Mouse (Mus musculus) kidney, embryonic 15.5 days (tissue): ENCODE measurements around the gene Cenpp. TPM values are rescaled to one million over a fixed set of nuclear protein-coding genes. Genes with fewer than 3 reads are reported as not detected.
A peak's percentile ranks its signal among the peaks of the same experiment; 100 is the strongest.

ENCODE experiments used
- ATAC-seq: fragments of 200-750 bp; cut with Nextera tagmentation; replicated peaks from 2 replicates; pipeline ENCODE4 v1.8.0; 2017; ENCODE audit warnings: moderate TSS enrichment; ENCODE audit not compliant: low FRiP score
- H3K27ac ChIP-seq: fragments of 300-500 bp; sonication (generic); 2 replicates; pipeline ENCODE4 v1.5.1; 2015; ENCODE audit warnings: mild to moderate bottlenecking, inconsistent platforms
- H3K27me3 ChIP-seq: fragments of 300-500 bp; sonication (generic); 2 replicates; pipeline ENCODE4 v1.6.1; 2015; ENCODE audit warnings: inconsistent platforms
- H3K36me3 ChIP-seq: fragments of 300-500 bp; sonication (generic); 2 replicates; pipeline ENCODE4 v1.6.1; 2015; ENCODE audit warnings: inconsistent platforms
- H3K4me1 ChIP-seq: fragments of 300-500 bp; sonication (generic); 2 replicates; pipeline ENCODE4 v1.6.1; 2015; ENCODE audit warnings: inconsistent platforms
- H3K4me2 ChIP-seq: fragments of 300-500 bp; sonication (generic); 2 replicates; pipeline ENCODE4 v1.6.1; 2015; ENCODE audit warnings: moderate library complexity, mild to moderate bottlenecking, inconsistent platforms
- H3K4me3 ChIP-seq: fragments of 300-500 bp; sonication (generic); replicated peaks from 2 replicates; pipeline ENCODE4 v1.5.1; 2015; ENCODE audit warnings: mild to moderate bottlenecking, inconsistent platforms
- H3K9ac ChIP-seq: fragments of 300-500 bp; sonication (generic); 2 replicates; pipeline ENCODE4 v1.6.1; 2015; ENCODE audit warnings: mild to moderate bottlenecking, inconsistent platforms
- H3K9me3 ChIP-seq: fragments of 300-500 bp; sonication (generic); replicated peaks from 2 replicates; pipeline ENCODE4 v1.6.1; 2016; ENCODE audit warnings: inconsistent platforms
- WGBS: fragments of 180-500 bp; shearing (Covaris S2); methylation state at CpG from one replicate; pipeline ENCODE4 v1.1.7; 2015; ENCODE audit warnings: mixed read lengths; 5-methylcytosine and 5-hydroxymethylcytosine counted together
- polyA plus RNA-seq: library from polyadenylated mRNA; unstranded; fragments of >200 nt; fragmentation: Nextera tagmentation; extraction: Ambion mirVana; gene quantifications from 2 replicates; pipeline ENCODE4 v1.2.1, GENCODE M21; 2015

The Cenpp gene
- polyA plus RNA-seq, result 28.0 and 30.0 TPM in 2 replicates

GRCm38 (mm10) chr13:49652481-49653179 lies at the start of gene Cenpp, which contains the start of gene Nol8:
Gene Cenpp (minus strand): TSS chr13:49652785.
Gene Nol8 (plus strand): TSS chr13:49653078.
- Histone ChIP-seq H3K27ac (peak within 1 kb of the TSS; percentile 81), H3K36me3 (peaks cover 16% of the 10 kb centered on the region; the same call in 1 of the 2 replicates), H3K9me3 (no peaks in the 10 kb centered on the region), H3K4me1 (peaks cover 22% of the 10 kb centered on the region), H3K4me3 (peak within 1 kb of the TSS; percentile 91), H3K9ac (peak within 1 kb of the TSS; percentile 69), H3K27me3 (no peaks in the 10 kb centered on the region), H3K4me2 (peak within 1 kb of the TSS; percentile 87)
- ATAC-seq, result peak; percentile 99
- under 1% methylated on average over 68 of the region's 68 CpGs for WGBS

- no peak overlapping the region for H3K4me3 ChIP-seq
- no peaks in the 10 kb centered on the region for H3K27me3 ChIP-seq
- H3K36me3 ChIP-seq, result peaks cover 62% of the 10 kb centered on the region
- no peak overlapping the region for H3K9ac ChIP-seq
- no peak overlapping the region for H3K4me2 ChIP-seq
- H3K9me3 ChIP-seq, result no peaks in the 10 kb centered on the region
- no peak overlapping the region for H3K27ac ChIP-seq
- no peak for ATAC-seq
- no peaks in the 10 kb centered on the region for H3K4me1 ChIP-seq
- 98% methylated on average over 5 of the region's 5 CpGs for whole genome bisulfite sequencing
These were observed 38.5 kb upstream of the Cenpp start for GRCm38 (mm10) chr13:49691056-49691455.

- H3K9me3 ChIP-seq, result no peaks in the 10 kb centered on the region
- no peak overlapping the region for H3K9ac ChIP-seq
- H3K27me3 ChIP-seq, result no peaks in the 10 kb centered on the region
- H3K4me3 ChIP-seq, result no peak overlapping the region
- peaks cover 18% of the 10 kb centered on the region for H3K4me1 ChIP-seq
- no peak overlapping the region for H3K27ac ChIP-seq
- H3K4me2 ChIP-seq, result no peak overlapping the region
- peaks cover 26% of the 10 kb centered on the region for H3K36me3 ChIP-seq
- 79% methylated on average over 4 of the region's 4 CpGs for WGBS
- ATAC-seq, result no peak
These were observed 31.7 kb upstream of the Cenpp start for GRCm38 (mm10) chr13:49684266-49684665.

- Histone ChIP-seq H3K36me3 (peaks cover 20% of the 10 kb centered on the region), H3K9ac (peak overlapping the region; percentile 88), H3K27ac (peak overlapping the region; percentile 84), H3K4me3 (peak overlapping the region; percentile 94), H3K4me1 (peaks cover 18% of the 10 kb centered on the region), H3K9me3 (no peaks in the 10 kb centered on the region), H3K4me2 (peak overlapping the region; percentile 84), H3K27me3 (no peaks in the 10 kb centered on the region)
- ATAC-seq, result peak; percentile 3; the same call in 1 of the 2 replicates
- 1% methylated on average over 20 of the region's 20 CpGs for WGBS
These were observed 29.8 kb upstream of the Cenpp start for GRCm38 (mm10) chr13:49682233-49682846.

GRCm38 (mm10) chr13:49681351-49682232 lies 29.0 kb upstream of the Cenpp start, which contains the start of gene Iars:
Gene Iars (plus strand): TSS chr13:49682100.
- peak within 1 kb of the TSS; percentile 84 for H3K27ac ChIP-seq
- no peaks in the 10 kb centered on the region for H3K27me3 ChIP-seq
- no peaks in the 10 kb centered on the region for H3K9me3 ChIP-seq
- H3K36me3 ChIP-seq, result peaks cover 24% of the 10 kb centered on the region
- ATAC-seq, result peak; percentile 100
- peak within 1 kb of the TSS; percentile 84 for H3K4me2 ChIP-seq
- WGBS, result 5% methylated on average over 26 of the region's 26 CpGs
- H3K4me1 ChIP-seq, result peaks cover 18% of the 10 kb centered on the region
- H3K4me3 ChIP-seq, result peak within 1 kb of the TSS; percentile 94
- peak within 1 kb of the TSS; percentile 88 for H3K9ac ChIP-seq

GRCm38 (mm10) chr13:49677793-49678192 lies 25.2 kb upstream of the Cenpp start:
- 84% methylated on average over 2 of the region's 2 CpGs for WGBS

GRCm38 (mm10) chr13:49653180-49653541 lies 576 bp upstream of the Cenpp start:
- ATAC-seq, result peak; percentile 85
- WGBS, result under 1% methylated on average over 16 of the region's 16 CpGs
- Histone ChIP-seq H3K4me3 (peak overlapping the region; percentile 91), H3K27me3 (no peaks in the 10 kb centered on the region), H3K4me2 (peak overlapping the region; percentile 87), H3K4me1 (peaks cover 22% of the 10 kb centered on the region), H3K27ac (peak overlapping the region; percentile 81), H3K9me3 (no peaks in the 10 kb centered on the region), H3K36me3 (peaks cover 14% of the 10 kb centered on the region; the same call in 1 of the 2 replicates), H3K9ac (peak overlapping the region; percentile 54)

More at GRCm38 (mm10) chr13:49677793-49678192, 25.2 kb upstream of the Cenpp start:
- no peak for ATAC-seq
- peaks cover 9% of the 10 kb centered on the region for H3K4me1 ChIP-seq
- peaks cover 55% of the 10 kb centered on the region for H3K36me3 ChIP-seq
- H3K27ac ChIP-seq, result no peak overlapping the region
- H3K9ac ChIP-seq, result no peak overlapping the region
- no peak overlapping the region for H3K4me2 ChIP-seq
- H3K27me3 ChIP-seq, result no peaks in the 10 kb centered on the region
- no peak overlapping the region for H3K4me3 ChIP-seq
- no peaks in the 10 kb centered on the region for H3K9me3 ChIP-seq

- Histone ChIP-seq H3K27me3 (no peaks in the 10 kb centered on the region), H3K27ac (no peak overlapping the region), H3K4me2 (peak overlapping the region; percentile 87), H3K4me1 (peaks cover 22% of the 10 kb centered on the region), H3K9ac (peak overlapping the region; percentile 69), H3K36me3 (peaks cover 9% of the 10 kb centered on the region; the same call in 1 of the 2 replicates), H3K4me3 (peak overlapping the region; percentile 91), H3K9me3 (no peaks in the 10 kb centered on the region)
- 3% methylated on average over 4 of the region's 4 CpGs for WGBS
- no peak for ATAC-seq
These were observed 719 bp downstream of the Cenpp start for GRCm38 (mm10) chr13:49651781-49652351.

GRCm38 (mm10) chr13:49651136-49651535 lies 1.4 kb downstream of the Cenpp start:
- WGBS, result 59% methylated on average over 2 of the region's 2 CpGs
- Histone ChIP-seq H3K27me3 (no peaks in the 10 kb centered on the region), H3K9ac (no peak overlapping the region), H3K9me3 (no peaks in the 10 kb centered on the region), H3K36me3 (peaks cover 8% of the 10 kb centered on the region; the same call in 1 of the 2 replicates), H3K4me1 (peaks cover 22% of the 10 kb centered on the region), H3K4me2 (peak overlapping the region; percentile 87), H3K4me3 (peak overlapping the region; percentile 91; the same call in 1 of the 2 replicates), H3K27ac (no peak overlapping the region)
- no peak for ATAC-seq

GRCm38 (mm10) chr13:49646019-49646418 lies 6.6 kb downstream of the Cenpp start:
- H3K9ac ChIP-seq, result no peak overlapping the region
- WGBS, result 91% methylated on average over 1 of the region's 1 CpGs

GRCm38 (mm10) chr13:49644731-49645529 lies 7.7 kb downstream of the Cenpp start:
- no peaks in the 10 kb centered on the region for H3K27me3 ChIP-seq
- H3K9ac ChIP-seq, result no peak overlapping the region
- H3K36me3 ChIP-seq, result peaks cover 7% of the 10 kb centered on the region
- no peak for ATAC-seq
- WGBS, result 83% methylated on average over 2 of the region's 2 CpGs
- H3K4me3 ChIP-seq, result no peak overlapping the region
- no peak overlapping the region for H3K27ac ChIP-seq
- no peak overlapping the region for H3K4me2 ChIP-seq
- no peaks in the 10 kb centered on the region for H3K9me3 ChIP-seq
- H3K4me1 ChIP-seq, result no peaks in the 10 kb centered on the region

More at GRCm38 (mm10) chr13:49646019-49646418, 6.6 kb downstream of the Cenpp start:
- H3K27ac ChIP-seq, result no peak overlapping the region
- no peaks in the 10 kb centered on the region for H3K4me1 ChIP-seq
- ATAC-seq, result no peak
- H3K9me3 ChIP-seq, result no peaks in the 10 kb centered on the region
- H3K4me3 ChIP-seq, result no peak overlapping the region
- H3K4me2 ChIP-seq, result no peak overlapping the region
- peaks cover 4% of the 10 kb centered on the region; the same call in 1 of the 2 replicates for H3K36me3 ChIP-seq
- no peaks in the 10 kb centered on the region for H3K27me3 ChIP-seq
